Mouse (Mus musculus): ENCODE measurements at regions not wholly inside any gene's neighbourhood (a gene's known extent, or its start where the extent isn't known, plus 50 kb on each side); places are given as distances from the start of the nearest gene placed in this dataset.

GRCm38 (mm10) chrX:99544410-99544809, 73.3 kb upstream of the Pja1 start:
- ATAC-seq (ENCODE audit: low read depth) (no peak), DNase-seq (no peak)
- Histone ChIP-seq H3K36me3 (no peaks in the 10 kb centered on the region), H3K27me3 (0 out of 2 replicates have a peak, but pooled peaks cover 6% of the 10 kb centered on the region), H3K27ac (no peak overlapping the region), H3K4me2 (no peak overlapping the region), H3K4me1 (replicated peaks) (no peaks in the 10 kb centered on the region), H3K4me3 (replicated peaks) (no peak overlapping the region), H3K9me3 (replicated peaks) (no peaks in the 10 kb centered on the region), H3K9ac (no peak overlapping the region)
- whole genome bisulfite sequencing (ENCODE audit: insufficient replicate concordance): 33% methylated on average over 4 of the region's 4 CpGs

GRCm38 (mm10) chrX:99541916-99542315, 70.8 kb upstream of the Pja1 start:
- Histone ChIP-seq H3K36me3 (no peaks in the 10 kb centered on the region), H3K9me3 (replicated peaks) (no peaks in the 10 kb centered on the region), H3K27ac (no peak overlapping the region), H3K4me1 (replicated peaks) (no peaks in the 10 kb centered on the region), H3K4me3 (replicated peaks) (no peak overlapping the region), H3K9ac (no peak overlapping the region), H3K4me2 (no peak overlapping the region), H3K27me3 (peaks cover 9% of the 10 kb centered on the region; the same call in 1 of the 2 replicates)
- DNase-seq (no peak), ATAC-seq (ENCODE audit: low read depth) (no peak)
- WGBS (ENCODE audit: insufficient replicate concordance): 60% methylated on average over 3 of the region's 3 CpGs

- Histone ChIP-seq H3K27me3 (peaks cover 6% of the 10 kb centered on the region; the same call in 1 of the 2 replicates), H3K36me3 (no peaks in the 10 kb centered on the region), H3K4me3 (replicated peaks) (no peak overlapping the region), H3K4me2 (no peak overlapping the region), H3K4me1 (replicated peaks) (no peaks in the 10 kb centered on the region), H3K9me3 (replicated peaks) (no peaks in the 10 kb centered on the region), H3K27ac (no peak overlapping the region), H3K9ac (no peak overlapping the region)
- WGBS (ENCODE audit: insufficient replicate concordance): 53% methylated on average over 6 of the region's 6 CpGs
- DNase-seq: no peak
- ATAC-seq (ENCODE audit: low read depth): no peak
Observed at GRCm38 (mm10) chrX:99540087-99540576, 69.1 kb upstream of the Pja1 start.

- H3K27ac ChIP-seq: no peak overlapping the region
- H3K9ac ChIP-seq: no peak overlapping the region
- 87% methylated on average over 4 of the region's 4 CpGs for WGBS (ENCODE audit: insufficient replicate concordance)
- DNase-seq (no peak), ATAC-seq (ENCODE audit: low read depth) (no peak)
- no peaks in the 10 kb centered on the region for H3K9me3 ChIP-seq (replicated peaks)
- peaks cover 8% of the 10 kb centered on the region; the same call in 1 of the 2 replicates for H3K27me3 ChIP-seq
- no peaks in the 10 kb centered on the region for H3K36me3 ChIP-seq
- no peaks in the 10 kb centered on the region for H3K4me1 ChIP-seq (replicated peaks)
- H3K4me2 ChIP-seq: no peak overlapping the region
- no peak overlapping the region for H3K4me3 ChIP-seq (replicated peaks)
Observed at GRCm38 (mm10) chrX:99539684-99540083, 68.6 kb upstream of the Pja1 start.

GRCm38 (mm10) chrX:99537814-99538213, 66.7 kb upstream of the Pja1 start:
- H3K27me3 ChIP-seq: peaks cover 6% of the 10 kb centered on the region; the same call in 1 of the 2 replicates
- H3K36me3 ChIP-seq: no peaks in the 10 kb centered on the region
- ATAC-seq (ENCODE audit: low read depth): no peak
- DNase-seq: no peak
- no peak overlapping the region for H3K4me2 ChIP-seq
- H3K9ac ChIP-seq: no peak overlapping the region
- H3K4me1 ChIP-seq (replicated peaks): no peaks in the 10 kb centered on the region
- H3K27ac ChIP-seq: no peak overlapping the region
- no peaks in the 10 kb centered on the region for H3K9me3 ChIP-seq (replicated peaks)
- no peak overlapping the region for H3K4me3 ChIP-seq (replicated peaks)
- WGBS (ENCODE audit: insufficient replicate concordance): 51% methylated on average over 4 of the region's 4 CpGs

GRCm38 (mm10) chrX:99534922-99535321, 63.8 kb upstream of the Pja1 start:
- H3K4me2 ChIP-seq: no peak overlapping the region
- H3K4me1 ChIP-seq (replicated peaks): no peaks in the 10 kb centered on the region
- no peak for DNase-seq
- ATAC-seq (ENCODE audit: low read depth): no peak
- WGBS (ENCODE audit: insufficient replicate concordance): 63% methylated on average over 4 of the region's 4 CpGs
- peaks cover 13% of the 10 kb centered on the region; the same call in 1 of the 2 replicates for H3K27me3 ChIP-seq
- H3K4me3 ChIP-seq (replicated peaks): no peak overlapping the region
- H3K9ac ChIP-seq: no peak overlapping the region
- no peaks in the 10 kb centered on the region for H3K9me3 ChIP-seq (replicated peaks)
- no peaks in the 10 kb centered on the region for H3K36me3 ChIP-seq
- H3K27ac ChIP-seq: no peak overlapping the region

- DNase-seq (no peak), ATAC-seq (ENCODE audit: low read depth) (no peak)
- Histone ChIP-seq H3K27me3 (peaks cover 10% of the 10 kb centered on the region; the same call in 1 of the 2 replicates), H3K4me3 (replicated peaks) (no peak overlapping the region), H3K9ac (no peak overlapping the region), H3K4me1 (replicated peaks) (no peaks in the 10 kb centered on the region), H3K9me3 (replicated peaks) (no peaks in the 10 kb centered on the region), H3K36me3 (no peaks in the 10 kb centered on the region), H3K4me2 (no peak overlapping the region), H3K27ac (no peak overlapping the region)
- 53% methylated on average over 3 of the region's 3 CpGs for WGBS (ENCODE audit: insufficient replicate concordance)
Observed at GRCm38 (mm10) chrX:99531154-99531553, 60.1 kb upstream of the Pja1 start.

GRCm38 (mm10) chrX:99530511-99530910, 59.4 kb upstream of the Pja1 start:
- peaks cover 10% of the 10 kb centered on the region; the same call in 1 of the 2 replicates for H3K27me3 ChIP-seq
- no peaks in the 10 kb centered on the region for H3K36me3 ChIP-seq
- DNase-seq (no peak), ATAC-seq (ENCODE audit: low read depth) (no peak)
- no peak overlapping the region for H3K4me3 ChIP-seq (replicated peaks)
- WGBS (ENCODE audit: insufficient replicate concordance): 59% methylated on average over 6 of the region's 7 CpGs
- no peaks in the 10 kb centered on the region for H3K9me3 ChIP-seq (replicated peaks)
- H3K4me1 ChIP-seq (replicated peaks): no peaks in the 10 kb centered on the region
- no peak overlapping the region for H3K27ac ChIP-seq
- H3K4me2 ChIP-seq: no peak overlapping the region
- no peak overlapping the region for H3K9ac ChIP-seq

GRCm38 (mm10) chrX:99523306-99523705, 52.2 kb upstream of the Pja1 start:
- H3K27me3 ChIP-seq: peaks cover 19% of the 10 kb centered on the region; the same call in 1 of the 2 replicates
- ATAC-seq (ENCODE audit: low read depth): no peak
- 20% methylated on average over 6 of the region's 6 CpGs for WGBS (ENCODE audit: insufficient replicate concordance)

GRCm38 (mm10) chrX:99522830-99523229, 51.8 kb upstream of the Pja1 start:
- H3K9ac ChIP-seq: no peak overlapping the region
- no peaks in the 10 kb centered on the region for H3K9me3 ChIP-seq (replicated peaks)
- DNase-seq: peak; percentile 4
- no peaks in the 10 kb centered on the region for H3K36me3 ChIP-seq
- H3K4me1 ChIP-seq (replicated peaks): no peaks in the 10 kb centered on the region
- no peak overlapping the region for H3K27ac ChIP-seq
- H3K4me2 ChIP-seq: no peak overlapping the region
- 18% methylated on average over 5 of the region's 5 CpGs for WGBS (ENCODE audit: insufficient replicate concordance)
- ATAC-seq (ENCODE audit: low read depth): no peak
- no peak overlapping the region for H3K4me3 ChIP-seq (replicated peaks)
- peaks cover 19% of the 10 kb centered on the region; the same call in 1 of the 2 replicates for H3K27me3 ChIP-seq

More at GRCm38 (mm10) chrX:99523306-99523705, 52.2 kb upstream of the Pja1 start:
- no peak overlapping the region for H3K9ac ChIP-seq
- H3K27ac ChIP-seq: no peak overlapping the region
- no peak overlapping the region for H3K4me2 ChIP-seq
- H3K4me3 ChIP-seq (replicated peaks): no peak overlapping the region
- no peaks in the 10 kb centered on the region for H3K4me1 ChIP-seq (replicated peaks)
- H3K9me3 ChIP-seq (replicated peaks): no peaks in the 10 kb centered on the region
- no peak for DNase-seq
- H3K36me3 ChIP-seq: no peaks in the 10 kb centered on the region

GRCm38 (mm10) chrX:99522289-99522688, 51.2 kb upstream of the Pja1 start:
- H3K27me3 ChIP-seq: peaks cover 19% of the 10 kb centered on the region; the same call in 1 of the 2 replicates
- no peak for ATAC-seq (ENCODE audit: low read depth)

GRCm38 (mm10) chrX:99521866-99522265, 50.8 kb upstream of the Pja1 start:
- Histone ChIP-seq H3K27me3 (peaks cover 19% of the 10 kb centered on the region; the same call in 1 of the 2 replicates), H3K9me3 (replicated peaks) (no peaks in the 10 kb centered on the region), H3K36me3 (no peaks in the 10 kb centered on the region), H3K27ac (no peak overlapping the region), H3K4me1 (replicated peaks) (no peaks in the 10 kb centered on the region), H3K4me2 (no peak overlapping the region), H3K9ac (no peak overlapping the region), H3K4me3 (replicated peaks) (no peak overlapping the region)
- ATAC-seq (ENCODE audit: low read depth): no peak
- no peak for DNase-seq
- 44% methylated on average over 7 of the region's 7 CpGs for WGBS (ENCODE audit: insufficient replicate concordance)

More at GRCm38 (mm10) chrX:99522289-99522688, 51.2 kb upstream of the Pja1 start:
- no peak for DNase-seq
- no peak overlapping the region for H3K9ac ChIP-seq
- H3K4me2 ChIP-seq: no peak overlapping the region
- H3K27ac ChIP-seq: no peak overlapping the region
- no peaks in the 10 kb centered on the region for H3K36me3 ChIP-seq
- no peaks in the 10 kb centered on the region for H3K4me1 ChIP-seq (replicated peaks)
- H3K9me3 ChIP-seq (replicated peaks): no peaks in the 10 kb centered on the region
- WGBS (ENCODE audit: insufficient replicate concordance): 42% methylated on average over 11 of the region's 11 CpGs
- no peak overlapping the region for H3K4me3 ChIP-seq (replicated peaks)
